Mouse (Mus musculus) lung, adult 18-20 months (tissue): ENCODE results near the gene Clec2d.
"Not testable (repeated sequence)": the region's sequence is repeated elsewhere in the genome, so short reads cannot be mapped to it uniquely, and the experiment has no call there.

Experiments
- DNase-seq, 2 experiments: peaks; one replicate each; pipeline ENCODE4 v3.0.0; 2022; ENCODE audit warnings: mixed read lengths in 2 of 2

Gene Clec2d

GRCm38 (mm10) chr6:129180403-129181169 lies at the start of gene Clec2d:
Gene Clec2d, plus strand, starts transcription at chr6:129180615.
- DNase-seq = peak; percentile 91 to 93

GRCm38 (mm10) chr6:129132604-129133341 lies 47.6 kb upstream of the Clec2d start:
- no peak for DNase-seq

- peak in 1 of 2 experiments; percentile 29 for DNase-seq
These were observed 33.6 kb upstream of the Clec2d start for GRCm38 (mm10) chr6:129146812-129147211.

DNA sequence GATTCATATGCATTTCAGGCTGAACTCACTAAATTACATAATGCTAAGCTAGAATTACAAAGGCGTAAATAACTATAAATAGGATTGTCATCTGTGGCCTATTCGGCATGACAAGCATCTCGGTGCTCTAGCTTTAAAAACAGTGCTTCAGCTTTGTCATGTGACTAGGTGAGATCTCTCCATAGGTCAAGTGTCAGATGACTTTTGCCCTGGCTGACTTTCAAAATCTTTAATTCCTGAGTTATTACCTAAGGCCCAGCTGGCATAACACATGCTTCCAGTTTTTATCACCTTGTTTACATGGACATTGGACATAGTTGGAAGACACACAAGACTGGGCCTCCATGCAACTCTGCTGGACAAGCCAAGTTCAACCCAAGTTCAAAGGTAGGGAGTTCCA lies 20.3 kb upstream of the Clec2d start:
- DNase-seq = peak in 1 of 2 experiments; percentile 44

DNA sequence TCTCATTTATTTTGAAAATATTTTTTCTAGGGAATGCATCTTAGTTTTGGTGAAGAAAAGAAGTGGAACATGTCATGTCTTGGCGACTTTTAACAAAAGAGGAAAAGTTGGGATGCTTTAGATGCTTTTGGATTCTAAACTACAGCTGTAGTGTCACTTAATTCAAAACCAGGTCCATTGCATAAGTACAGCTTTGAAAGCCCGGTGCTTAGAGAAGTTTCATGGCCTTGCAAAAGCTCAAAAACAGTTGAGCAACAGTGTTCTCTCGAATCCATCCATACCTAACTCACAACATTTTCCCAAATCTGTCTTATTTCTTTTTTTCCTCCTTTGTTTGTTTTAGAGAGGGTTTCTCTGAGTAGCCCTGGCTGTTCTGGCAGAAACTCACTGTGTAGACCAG lies 19.3 kb upstream of the Clec2d start:
- no peak for DNase-seq

DNA sequence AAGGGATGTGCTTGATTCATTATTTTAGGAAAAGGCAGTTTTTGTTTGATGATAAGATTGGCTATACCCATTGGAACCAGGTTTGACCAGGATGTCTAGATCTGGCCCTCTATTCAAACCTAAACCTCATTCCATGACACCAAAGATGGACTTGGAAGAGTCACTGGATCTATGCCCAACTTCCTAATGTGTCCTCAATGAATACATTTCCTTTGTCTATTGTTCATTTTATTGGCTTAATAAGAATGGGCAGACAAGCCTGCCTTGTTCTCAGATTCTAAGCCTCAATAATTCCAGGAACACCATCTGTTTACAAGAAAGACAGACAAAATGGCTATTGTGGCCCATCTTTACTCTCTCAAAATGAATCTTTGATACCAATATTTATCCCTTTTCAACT lies 18.5 kb upstream of the Clec2d start:
- no peak for DNase-seq

DNA sequence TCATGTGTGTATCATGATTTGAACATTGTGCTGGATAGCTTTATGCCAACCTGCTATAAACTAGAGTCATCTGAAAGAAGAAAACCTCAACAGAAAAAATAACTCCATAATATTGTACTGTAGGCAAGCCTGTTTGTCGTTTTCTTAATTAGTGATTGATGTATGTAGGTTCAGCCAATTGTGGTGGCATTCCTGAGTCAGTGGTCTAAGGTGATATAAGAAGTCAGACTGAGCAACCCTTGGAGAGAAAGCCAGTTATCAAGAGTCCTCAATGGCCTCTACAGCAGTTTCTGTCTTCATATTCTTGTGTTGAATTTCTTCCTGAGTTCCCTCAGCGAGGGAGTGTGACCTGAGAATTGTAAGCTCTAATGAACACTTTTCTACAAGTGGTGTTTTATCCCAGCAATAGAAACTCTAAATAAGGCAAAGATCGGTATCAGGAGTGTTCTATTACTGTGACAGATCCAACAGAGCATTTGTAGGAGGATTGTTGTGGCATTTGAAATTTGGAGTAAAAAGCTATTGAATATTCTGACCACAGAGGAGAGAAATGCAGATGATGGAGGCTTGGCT lies 17.7 kb upstream of the Clec2d start:
- no peak for DNase-seq

DNA sequence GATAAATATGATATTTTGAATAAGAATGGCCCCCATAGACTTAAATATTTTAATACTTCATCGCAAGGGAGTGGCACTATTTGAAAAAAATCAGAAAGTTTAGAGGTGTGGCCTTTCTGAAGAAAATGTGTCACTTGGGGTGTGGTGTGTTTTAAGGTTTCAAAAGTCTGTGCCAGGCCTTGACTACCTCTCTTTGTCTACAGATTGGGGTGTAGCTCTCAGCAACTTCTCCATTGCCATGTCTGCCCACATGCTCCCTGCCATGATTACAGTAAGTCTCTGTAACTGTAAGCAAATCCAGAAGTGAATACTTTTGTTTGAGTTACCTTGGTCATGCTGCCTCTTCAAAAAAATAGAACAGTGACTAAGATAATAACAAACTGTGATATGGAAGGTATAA lies 16.8 kb upstream of the Clec2d start:
- no peak for DNase-seq

DNA sequence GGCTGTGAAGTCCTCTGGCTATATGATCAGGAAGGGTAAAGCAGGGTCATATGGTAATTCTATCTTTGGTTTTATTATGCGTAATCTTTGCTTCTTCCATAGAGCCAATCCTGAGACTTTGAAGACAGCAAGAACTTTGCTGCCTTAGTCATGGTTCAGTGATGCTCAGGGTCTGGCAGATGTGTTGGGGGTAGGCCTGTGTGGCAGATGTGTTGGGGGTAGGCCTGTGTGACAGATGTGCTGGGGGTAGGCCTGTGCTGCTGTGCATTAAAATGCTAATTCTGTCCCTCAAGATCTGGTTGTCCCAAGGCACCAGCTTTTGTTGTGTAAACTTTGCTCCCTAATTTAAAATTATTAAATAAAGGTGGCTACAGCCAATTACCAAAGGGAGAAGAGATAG lies 9.5 kb upstream of the Clec2d start:
- DNase-seq = no peak

GRCm38 (mm10) chr6:129171675-129172074 lies 8.7 kb upstream of the Clec2d start:
- no peak for DNase-seq

- DNase-seq = no peak
These were observed 5.6 kb upstream of the Clec2d start for GRCm38 (mm10) chr6:129174836-129175235.

DNA sequence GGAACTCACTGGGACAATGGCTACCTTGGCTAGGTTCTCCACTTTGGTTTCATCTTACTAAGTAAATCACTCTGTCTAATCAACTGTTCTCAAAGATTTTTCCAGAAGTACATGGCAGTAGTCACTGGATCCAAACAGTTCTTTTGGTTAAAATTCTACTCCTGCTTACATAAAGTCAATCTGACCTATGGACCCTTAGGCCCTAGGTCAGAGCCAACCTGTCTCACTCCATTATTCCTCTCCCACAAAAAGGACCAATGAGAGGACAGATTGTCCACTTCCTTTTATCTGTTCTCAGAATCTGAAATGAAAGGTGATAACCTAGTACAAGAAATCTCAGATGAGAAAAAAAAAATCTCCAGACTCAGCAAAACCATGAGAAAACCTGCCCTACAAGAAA lies 4.8 kb upstream of the Clec2d start:
- no peak for DNase-seq

DNA sequence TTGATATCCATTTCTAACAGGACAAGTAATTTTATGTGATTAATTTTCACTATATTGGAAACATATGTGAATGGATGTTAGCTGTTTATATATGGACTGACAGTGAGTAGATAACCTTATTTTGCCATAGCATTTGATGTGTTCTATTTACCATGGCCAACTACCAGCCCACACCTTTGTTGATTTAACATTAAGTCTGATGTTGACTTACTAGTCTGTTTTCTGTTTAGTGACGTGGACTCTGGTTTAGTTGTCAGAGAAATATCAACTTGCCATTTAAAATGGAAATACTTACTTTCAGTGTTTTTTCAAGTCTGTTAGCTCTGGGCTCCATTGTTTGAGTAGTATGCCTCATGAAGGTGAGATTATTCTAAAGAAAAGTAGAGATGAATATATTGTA lies 3.8 kb upstream of the Clec2d start:
- no peak for DNase-seq

GRCm38 (mm10) chr6:129179281-129179680 lies 1.1 kb upstream of the Clec2d start:
- no peak for DNase-seq

- DNase-seq = not testable (repeated sequence)
These were observed 584 bp upstream of the Clec2d start for GRCm38 (mm10) chr6:129179831-129180230.

DNA sequence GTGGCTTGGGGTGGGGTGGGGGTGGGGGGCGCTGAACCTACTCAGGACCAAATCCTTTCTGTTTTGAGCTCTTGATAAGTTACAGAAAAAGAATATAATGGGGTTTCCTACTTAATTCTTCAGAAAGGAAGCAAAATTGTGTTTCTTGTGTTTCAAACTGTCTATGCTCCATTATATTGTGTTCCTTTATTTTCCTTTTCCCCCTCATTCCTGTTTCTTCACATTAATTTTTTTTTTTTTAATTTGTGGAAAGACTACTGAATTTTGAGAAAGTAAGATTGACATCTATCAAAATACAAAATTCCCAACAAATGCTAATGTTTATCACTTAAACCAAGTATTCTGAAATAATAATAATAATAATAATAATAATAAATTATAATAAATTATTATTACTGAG lies 834 bp downstream of the Clec2d start:
- no peak for DNase-seq

DNA sequence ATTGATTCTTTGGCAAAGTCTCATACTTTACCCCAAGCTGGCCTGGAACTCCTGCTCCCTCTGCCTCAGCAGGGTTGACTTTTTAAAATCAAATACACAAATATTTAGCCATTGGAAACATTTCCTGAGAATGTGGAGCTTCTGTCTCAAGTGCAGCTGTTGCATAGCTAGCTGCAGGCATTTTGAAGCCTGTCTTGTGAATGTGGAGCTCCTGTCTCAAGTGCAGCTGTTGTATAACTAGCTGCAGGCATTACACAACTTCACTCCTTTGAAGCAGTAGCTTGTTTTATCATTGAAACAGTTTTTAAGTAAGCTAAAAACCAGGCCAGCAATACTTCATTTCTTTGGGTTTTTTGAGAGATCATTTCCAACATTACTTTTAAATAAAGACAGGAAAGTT lies 1.3 kb downstream of the Clec2d start:
- DNase-seq = peak; percentile 47 to 74

DNA sequence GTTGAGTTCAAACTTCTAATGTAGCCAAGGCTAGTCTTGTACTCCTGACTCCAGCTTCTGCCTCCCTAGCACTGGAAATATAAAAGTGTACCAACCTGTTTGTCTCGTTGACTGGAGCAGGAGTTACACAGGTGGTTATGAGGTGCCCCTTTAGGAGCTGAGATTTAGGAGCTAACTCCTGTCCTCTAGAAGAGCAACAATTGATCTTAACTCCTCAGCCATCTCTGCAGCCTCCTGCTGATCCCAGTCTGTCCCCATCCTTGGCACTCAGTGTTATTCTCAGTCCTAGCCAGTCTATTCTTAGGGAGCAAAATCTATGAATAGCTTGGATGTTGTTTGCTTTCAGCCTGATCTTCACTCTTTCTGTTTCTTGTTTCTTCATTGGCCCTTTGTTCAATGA lies 2.1 kb downstream of the Clec2d start:
- DNase-seq = no peak

- not testable (repeated sequence) for DNase-seq
These were observed 3.6 kb downstream of the Clec2d start for GRCm38 (mm10) chr6:129184001-129184400.

DNA sequence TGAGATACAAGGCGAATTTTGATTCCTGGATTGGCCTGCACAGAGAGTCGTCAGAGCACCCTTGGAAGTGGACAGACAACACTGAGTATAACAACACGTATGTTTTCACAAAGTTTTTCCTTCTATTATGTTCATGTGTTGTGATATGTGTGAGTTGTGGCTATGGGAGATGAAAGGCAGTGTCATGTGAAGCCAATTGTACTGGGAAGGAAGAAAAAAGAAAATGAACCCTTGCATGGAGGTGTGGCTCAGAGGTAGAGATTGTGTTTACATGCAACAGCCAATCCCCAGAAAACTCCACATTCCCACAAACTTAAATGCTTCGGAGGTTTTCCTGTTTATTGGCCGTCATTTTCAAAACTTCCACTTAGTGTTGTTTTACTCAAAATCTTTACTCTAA lies 4.4 kb downstream of the Clec2d start:
- no peak for DNase-seq

DNA sequence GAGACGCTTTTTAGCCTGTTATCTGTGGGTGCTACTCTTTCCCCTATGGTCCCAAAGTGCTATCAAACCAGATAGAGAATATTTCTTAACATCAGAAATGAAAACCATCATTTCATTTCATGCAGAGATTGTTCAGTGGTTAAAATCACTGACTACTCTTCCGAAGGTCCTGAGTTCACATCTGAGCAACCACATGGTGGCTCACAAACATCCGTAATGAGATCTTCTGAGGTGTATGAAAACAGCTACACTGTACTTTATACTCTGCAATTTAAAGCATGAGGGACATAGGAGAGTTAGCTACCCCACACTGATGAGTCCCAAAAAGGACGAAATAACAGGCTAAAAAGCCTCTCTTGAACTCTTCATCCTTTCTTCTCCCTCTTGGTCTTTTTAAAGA lies 5.6 kb downstream of the Clec2d start:
- no peak for DNase-seq

DNA sequence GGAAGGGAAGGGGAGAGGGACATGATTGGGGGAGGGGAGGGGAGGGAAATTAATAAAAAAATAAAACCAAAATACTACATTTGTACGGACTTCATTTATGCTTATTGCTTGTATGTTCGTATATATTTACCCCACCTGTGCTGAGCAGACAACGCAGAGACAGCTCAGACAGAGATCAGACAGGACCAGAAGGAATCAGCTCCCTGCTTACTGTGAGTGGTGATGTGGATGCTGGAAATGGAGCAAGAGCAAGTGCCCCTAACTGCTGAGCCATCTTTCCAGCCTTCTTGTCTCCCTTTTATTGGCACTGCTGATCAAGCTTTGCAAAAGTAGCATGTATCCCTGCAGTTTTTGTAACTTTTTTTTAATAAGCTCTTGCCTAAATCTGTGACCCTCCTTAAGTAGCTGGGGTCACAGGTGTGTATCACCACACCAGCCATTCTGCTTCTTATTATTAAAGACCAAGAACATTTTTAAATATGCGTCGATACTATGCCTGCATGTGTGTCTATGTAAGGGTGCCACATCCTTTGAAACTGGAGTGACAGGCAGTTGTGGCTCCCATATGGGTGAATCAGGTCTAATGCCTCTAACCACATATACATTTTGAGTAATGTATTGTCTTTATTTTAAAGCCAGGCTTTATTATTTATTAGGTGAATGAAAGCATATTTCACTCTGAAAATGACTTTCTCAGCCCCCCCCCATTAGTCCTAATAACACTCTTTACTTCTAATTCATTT lies 6.2 kb downstream of the Clec2d start:
- peak in 1 of 2 experiments; percentile 3 for DNase-seq

- DNase-seq = no peak
These were observed 6.8 kb downstream of the Clec2d start for GRCm38 (mm10) chr6:129187200-129187651.
